Mouse (Mus musculus) erythroblast, embryonic 14.5 days (primary cell): ENCODE results near the gene Dus4l. TPM values are rescaled to one million over a fixed set of nuclear protein-coding genes. Genes with fewer than 3 reads are reported as not detected.
"Not testable (repeated sequence)": the region's sequence is repeated elsewhere in the genome, so short reads cannot be mapped to it uniquely, and the experiment has no call there.

Source experiments
- H3K27me3 ChIP-seq: 2 replicates; pipeline ENCODE4 v1.6.1; 2012; ENCODE audit warnings: inconsistent platforms; ENCODE audit not compliant: control insufficient read depth
- H3K36me3 ChIP-seq: 2 replicates; pipeline ENCODE4 v1.6.1; 2012; ENCODE audit warnings: mild to moderate bottlenecking, inconsistent platforms; ENCODE audit not compliant: control insufficient read depth
- H3K4me1 ChIP-seq: 2 replicates; pipeline ENCODE4 v1.6.1; 2012; ENCODE audit warnings: inconsistent platforms; ENCODE audit not compliant: control insufficient read depth
- H3K4me3 ChIP-seq: replicated peaks from 2 replicates; pipeline ENCODE3; 2012; ENCODE audit warnings: moderate library complexity, mild to moderate bottlenecking, inconsistent platforms
- H3K9me3 ChIP-seq: 2 replicates; pipeline ENCODE4 v1.6.1; 2012; ENCODE audit warnings: low read length, inconsistent platforms, mixed read lengths; ENCODE audit not compliant: control insufficient read depth
- GATA1 ChIP-seq: IDR thresholded peaks from 2 replicates; pipeline ENCODE4 v1.6.1; 2012; ENCODE audit warnings: low read length, inconsistent platforms, mixed read lengths
- TAL1 ChIP-seq: IDR thresholded peaks from 3 replicates; pipeline ENCODE4 v1.6.1; 2012; ENCODE audit warnings: low read length, inconsistent platforms, mixed read lengths
- polyA plus RNA-seq: library from polyadenylated mRNA; stranded (reverse); fragments of >175 nt; gene quantifications from 2 replicates; pipeline ENCODE4 v1.2.3, GENCODE M21; 2012

Gene Dus4l
- polyA plus RNA-seq, 1 experiment, result 0.29 TPM

DNA sequence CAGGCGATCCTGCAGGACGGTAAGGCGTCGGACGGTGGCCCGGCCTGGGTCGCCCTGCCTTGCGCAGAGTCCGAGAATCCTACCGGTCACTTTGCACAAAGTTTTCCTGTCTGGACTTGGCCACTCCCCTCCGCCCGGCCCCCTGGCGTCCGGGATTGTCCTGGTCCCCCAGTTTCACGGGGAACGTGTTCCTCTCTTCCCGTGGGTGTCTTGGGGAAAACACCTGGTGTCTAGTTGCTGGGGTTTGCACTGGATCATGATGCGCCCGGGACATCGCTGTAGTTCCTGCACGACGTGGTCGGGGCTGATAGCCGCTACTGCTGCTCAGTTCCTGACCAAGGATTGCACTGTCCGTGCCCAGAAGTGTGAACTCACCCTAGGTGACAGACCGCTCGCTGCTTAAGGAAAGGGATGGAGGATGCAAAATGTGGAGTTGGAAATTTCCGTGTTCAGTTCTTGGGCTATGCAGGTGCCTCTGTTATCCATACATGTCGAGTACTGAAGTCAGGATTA lies 395 bp upstream of the Dus4l start:
- H3K9me3 ChIP-seq, result no peaks in the 10 kb centered on the region
- TF ChIP-seq GATA1 (no peak), TAL1 (no peak)
- no peaks in the 10 kb centered on the region for H3K27me3 ChIP-seq
- peaks cover 4% of the 10 kb centered on the region for H3K36me3 ChIP-seq
- H3K4me1 ChIP-seq, result peaks cover 22% of the 10 kb centered on the region
- peak overlapping the region; percentile 73 for H3K4me3 ChIP-seq

DNA sequence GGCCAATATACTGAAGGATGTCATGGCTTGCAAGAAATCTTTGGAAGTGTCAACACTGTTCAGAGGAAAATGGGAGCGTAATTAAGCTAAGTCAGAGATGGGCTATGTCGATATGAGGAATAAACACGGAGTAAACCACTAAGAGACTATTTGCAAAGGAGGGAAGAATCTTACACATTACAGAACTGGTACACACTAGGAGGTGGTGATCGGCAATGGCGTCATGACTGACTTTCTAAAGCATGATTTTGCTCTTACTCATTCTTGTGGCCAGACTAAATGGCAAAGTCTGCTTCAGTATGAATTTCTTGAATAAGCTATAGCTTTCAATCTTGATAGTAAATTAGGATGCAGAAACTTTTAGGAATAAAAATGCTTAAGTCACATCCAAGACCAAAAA lies 1.0 kb downstream of the Dus4l start:
- no peaks in the 10 kb centered on the region for H3K27me3 ChIP-seq
- H3K9me3 ChIP-seq, result no peaks in the 10 kb centered on the region
- peaks cover 7% of the 10 kb centered on the region for H3K36me3 ChIP-seq
- peaks cover 22% of the 10 kb centered on the region for H3K4me1 ChIP-seq
- TF ChIP-seq GATA1 (no peak), TAL1 (no peak)
- H3K4me3 ChIP-seq, result peak overlapping the region; percentile 73

DNA sequence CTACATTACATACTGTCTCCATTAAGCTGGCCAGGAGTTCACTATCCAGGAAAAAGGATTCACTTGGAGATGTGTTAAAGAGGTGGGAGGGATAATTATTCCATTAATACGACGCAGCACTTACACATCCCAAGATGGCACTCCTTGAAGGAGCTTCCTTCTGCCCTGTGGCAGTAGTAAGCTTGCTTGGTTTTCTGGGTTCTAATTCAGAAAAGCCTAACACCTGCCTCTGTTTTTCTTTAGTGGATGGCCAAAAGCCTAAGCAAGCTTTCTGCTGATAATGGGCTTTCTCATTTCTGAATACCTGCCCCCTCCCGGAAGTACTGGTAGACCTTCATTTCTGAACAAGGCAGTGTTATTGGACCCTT lies 19.4 kb downstream of the Dus4l start:
- H3K9me3 ChIP-seq, result no peaks in the 10 kb centered on the region
- no peaks in the 10 kb centered on the region for H3K27me3 ChIP-seq
- H3K4me1 ChIP-seq, result peaks cover 23% of the 10 kb centered on the region
- H3K36me3 ChIP-seq, result peaks cover 4% of the 10 kb centered on the region
- TF ChIP-seq TAL1, result no peak
- TF ChIP-seq GATA1, result no peak
- peak overlapping the region; percentile 79 for H3K4me3 ChIP-seq

DNA sequence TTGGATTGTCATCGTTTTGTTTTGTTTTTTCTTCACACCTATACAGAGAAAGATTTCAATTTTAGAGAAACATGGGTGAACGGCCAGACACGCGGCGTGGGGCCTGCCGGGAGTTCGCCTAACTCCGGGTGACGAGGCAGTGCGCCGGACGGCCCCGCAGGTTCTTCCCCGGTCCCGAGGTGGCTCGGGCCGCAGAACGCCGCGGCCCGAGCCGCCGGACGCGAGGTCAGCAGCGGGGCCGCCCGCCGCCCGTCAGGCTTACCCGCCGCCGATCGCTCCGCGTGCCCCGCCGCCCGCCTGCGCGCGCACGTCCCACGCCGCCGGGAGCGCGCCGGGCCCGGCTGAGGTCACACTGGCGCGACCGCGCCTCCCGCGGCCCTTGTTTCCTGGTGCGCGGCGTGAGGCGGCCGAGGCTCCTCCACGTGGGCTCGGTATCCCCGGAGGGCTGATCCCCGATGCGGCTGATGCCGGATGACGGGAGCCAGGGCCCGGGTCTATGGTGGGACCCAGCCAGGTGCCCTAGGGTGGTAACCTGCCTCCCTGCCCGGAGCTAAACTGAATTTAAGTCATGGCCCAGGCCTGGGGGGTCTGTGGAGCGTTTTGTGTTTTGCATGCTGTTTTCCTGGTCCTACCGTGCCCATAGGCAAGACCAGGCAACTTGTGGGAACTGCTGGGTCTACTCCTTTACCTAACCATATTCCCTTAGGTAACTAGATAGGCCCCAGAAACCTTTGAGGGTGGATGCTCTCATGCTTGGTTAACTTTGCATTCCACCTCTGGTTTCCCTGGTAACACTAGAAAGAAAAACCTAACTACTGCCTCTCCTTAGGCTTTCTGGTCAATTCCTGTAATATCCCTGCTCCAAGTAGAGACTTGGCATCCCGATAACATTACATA lies 20.0 kb downstream of the Dus4l start, which contains the start of gene Bcap29:
TSS of gene Bcap29 (minus strand) at position 316 of the 897 bp plus-strand sequence.
- no peaks in the 10 kb centered on the region for H3K9me3 ChIP-seq
- TF ChIP-seq GATA1 (no peak), TAL1 (no peak)
- H3K27me3 ChIP-seq, result no peaks in the 10 kb centered on the region
- H3K36me3 ChIP-seq, result peaks cover 9% of the 10 kb centered on the region
- peaks cover 23% of the 10 kb centered on the region for H3K4me1 ChIP-seq
- peak within 1 kb of the TSS; percentile 79 for H3K4me3 ChIP-seq

DNA sequence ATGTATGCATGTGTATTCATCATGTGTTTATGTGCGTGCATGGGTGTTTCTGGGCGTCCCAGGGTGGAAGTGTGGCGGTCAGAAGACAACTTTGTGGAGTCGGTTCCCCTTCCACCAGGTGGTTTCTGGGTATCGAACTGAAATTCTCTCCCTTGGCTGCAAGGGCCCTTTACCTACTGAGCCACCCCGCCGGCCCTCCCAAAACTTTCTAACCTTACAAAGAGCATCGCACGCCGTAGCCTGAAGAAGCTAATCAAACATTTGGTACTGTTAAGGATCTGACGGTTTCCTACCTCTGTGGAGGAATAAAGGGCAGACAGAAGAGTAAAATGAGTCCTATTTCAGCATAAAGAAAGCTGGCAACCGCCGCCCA lies 20.7 kb downstream of the Dus4l start:
- TF ChIP-seq TAL1 (no peak), GATA1 (no peak)
- Histone ChIP-seq H3K9me3 (no peaks in the 10 kb centered on the region), H3K4me1 (peaks cover 23% of the 10 kb centered on the region), H3K4me3 (peak overlapping the region; percentile 79), H3K27me3 (no peaks in the 10 kb centered on the region), H3K36me3 (peaks cover 9% of the 10 kb centered on the region)

DNA sequence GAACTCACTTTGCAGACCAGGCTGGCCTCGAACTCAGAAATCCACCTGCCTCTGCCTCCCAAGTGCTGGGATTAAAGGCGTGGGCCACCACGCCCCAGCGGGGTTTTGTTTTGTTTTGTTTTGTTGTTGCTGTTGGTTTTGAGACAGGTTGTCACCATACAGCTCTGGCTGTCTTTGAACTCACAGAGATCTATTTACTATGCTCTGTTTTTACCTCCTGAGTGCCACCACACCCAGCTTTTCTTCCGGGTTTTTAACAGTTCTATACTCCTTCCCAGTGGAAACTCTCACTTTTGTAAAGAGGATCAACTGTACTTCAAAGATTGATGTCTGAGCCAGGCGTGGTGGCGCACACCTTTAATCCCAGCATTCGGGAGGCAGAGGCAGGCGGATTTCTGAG lies 26.2 kb downstream of the Dus4l start:
- H3K27me3 ChIP-seq, H3K9me3 ChIP-seq, H3K4me3 ChIP-seq, H3K4me1 ChIP-seq: not testable (repeated sequence)
- H3K36me3 ChIP-seq, result peaks cover 33% of the 10 kb centered on the region

DNA sequence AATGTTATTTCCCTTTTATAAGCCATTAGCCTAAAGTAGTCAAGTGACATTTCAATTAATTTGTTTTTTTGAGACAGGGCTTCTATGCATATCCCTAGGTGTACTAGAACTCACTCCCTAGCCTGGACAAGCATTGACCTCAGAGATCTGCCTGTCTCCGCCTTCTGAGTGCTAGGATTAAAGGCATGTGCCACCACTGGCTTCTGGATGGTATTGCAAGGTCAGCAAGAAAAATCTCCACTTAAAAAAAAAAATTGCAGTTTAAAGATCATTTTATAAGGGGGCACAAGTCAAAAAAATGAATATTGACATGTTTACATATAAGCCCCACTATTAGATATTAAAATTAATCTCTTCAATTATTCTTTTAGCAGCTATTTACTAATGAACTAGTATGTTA lies 29.6 kb downstream of the Dus4l start:
- Histone ChIP-seq H3K9me3 (no peaks in the 10 kb centered on the region), H3K27me3 (no peaks in the 10 kb centered on the region), H3K4me3 (no peak overlapping the region), H3K4me1 (no peaks in the 10 kb centered on the region), H3K36me3 (peaks cover 38% of the 10 kb centered on the region)
- no peak for TF ChIP-seq GATA1
- no peak for TF ChIP-seq TAL1

DNA sequence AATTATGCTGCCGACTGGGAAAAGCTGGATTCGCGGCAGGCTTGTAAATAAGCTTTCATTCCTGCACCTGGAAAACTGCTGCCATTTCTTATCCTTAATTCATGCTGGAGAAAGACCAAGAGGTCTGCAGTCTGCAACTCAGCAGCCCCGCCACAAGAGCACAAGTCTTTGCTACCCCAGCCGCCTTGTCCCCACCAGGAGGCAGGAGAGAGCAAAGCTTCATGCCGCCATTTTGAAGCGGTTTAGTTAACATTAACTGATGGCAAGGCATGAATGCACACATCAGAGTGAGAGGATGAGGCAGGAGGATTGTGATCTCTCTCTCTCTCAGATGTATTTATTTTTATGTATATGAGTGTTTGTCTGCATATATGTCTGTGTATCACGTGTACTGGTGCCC lies 34.5 kb downstream of the Dus4l start:
- H3K36me3 ChIP-seq, result peaks cover 28% of the 10 kb centered on the region
- TF ChIP-seq GATA1 (no peak), TAL1 (no peak)
- no peak overlapping the region for H3K4me3 ChIP-seq
- H3K9me3 ChIP-seq, result no peaks in the 10 kb centered on the region
- H3K27me3 ChIP-seq, result no peaks in the 10 kb centered on the region
- no peaks in the 10 kb centered on the region for H3K4me1 ChIP-seq

DNA sequence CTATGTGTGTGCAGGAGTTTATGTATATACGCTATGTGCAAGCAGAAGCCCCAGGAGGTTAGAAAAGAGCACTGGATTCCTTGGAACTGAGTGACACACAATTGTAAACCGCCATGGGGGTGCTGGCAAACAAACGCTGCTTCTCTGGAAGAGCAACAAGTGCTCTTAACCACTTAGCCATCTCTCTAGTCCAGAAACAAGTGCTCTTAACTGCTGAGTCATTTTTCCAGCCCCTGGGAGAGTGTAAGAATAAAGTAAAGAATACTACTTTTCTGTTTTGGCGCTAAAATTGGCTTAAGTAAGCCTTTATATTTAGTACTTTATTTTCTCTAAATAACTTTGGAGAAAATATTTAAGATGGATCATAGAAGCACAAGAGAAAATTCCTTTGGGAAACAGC lies 41.3 kb downstream of the Dus4l start:
- Histone ChIP-seq H3K36me3 (peaks cover 18% of the 10 kb centered on the region), H3K4me1 (no peaks in the 10 kb centered on the region)
- TF ChIP-seq GATA1 (no peak), TAL1 (no peak)

DNA sequence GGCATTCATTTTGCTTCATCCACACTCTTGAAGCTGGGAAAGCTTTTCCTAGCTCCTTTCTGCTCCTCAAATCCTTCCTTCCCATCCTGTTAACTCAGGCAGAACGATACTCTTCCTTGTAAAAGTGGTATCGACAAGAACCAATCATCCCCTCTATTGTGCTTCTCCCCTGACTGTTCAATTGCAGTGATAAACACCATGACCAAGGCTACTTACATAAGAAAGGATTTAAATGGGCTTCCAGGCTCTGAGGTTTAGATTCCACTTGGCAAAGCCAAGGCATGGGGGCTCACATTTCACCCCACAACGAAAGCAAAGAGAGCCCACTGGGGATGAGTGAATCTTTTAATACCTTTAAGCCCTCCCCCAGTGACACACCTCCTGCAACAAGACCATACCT lies 46.5 kb downstream of the Dus4l start:
- H3K36me3 ChIP-seq, result peaks cover 4% of the 10 kb centered on the region
- H3K4me3 ChIP-seq, result no peak overlapping the region
- no peaks in the 10 kb centered on the region for H3K27me3 ChIP-seq
- H3K9me3 ChIP-seq, result no peaks in the 10 kb centered on the region
- H3K4me1 ChIP-seq, result no peaks in the 10 kb centered on the region
- no peak for TF ChIP-seq TAL1
- TF ChIP-seq GATA1, result no peak

More for the DNA sequence above, 41.3 kb downstream of the Dus4l start:
- H3K27me3 ChIP-seq, result no peaks in the 10 kb centered on the region
- H3K9me3 ChIP-seq, result no peaks in the 10 kb centered on the region
- H3K4me3 ChIP-seq, result no peak overlapping the region
